Mouse (Mus musculus) small intestine, adult 2 months (tissue): ENCODE measurements around the gene Fer.

Experiments used
- CTCF ChIP-seq: fragments of 200-500 bp; IDR thresholded peaks from 2 replicates; pipeline ENCODE4 v1.5.1; 2012; ENCODE audit warnings: low read depth, mild to moderate bottlenecking, control low read depth, inconsistent platforms, low read length, moderate library complexity, mixed read lengths; ENCODE audit not compliant: insufficient replicate concordance, insufficient read length; ENCODE audit errors: extremely low read depth
- POLR2A ChIP-seq: fragments of 200-500 bp; IDR thresholded peaks from 2 replicates; pipeline ENCODE4 v1.6.1; 2012; ENCODE audit warnings: low read depth, mild to moderate bottlenecking, control low read depth, inconsistent platforms, low read length, moderate library complexity

- TF ChIP-seq POLR2A (no peak), CTCF (no peak)
These were observed 182.5 kb downstream of the Fer start for GRCm38 (mm10) chr17:64045326-64045725.
